Mouse (Mus musculus): ENCODE measurements at regions not wholly inside any gene's neighbourhood (a gene's known extent, or its start where the extent isn't known, plus 50 kb on each side); places are given as distances from the start of the nearest gene placed in this dataset.

GRCm38 (mm10) chr12:65673193-65673592 is 447.9 kb downstream of the Wdr20rt start:
- H3K27me3 ChIP-seq (ENCODE audit: control insufficient read depth, insufficient read depth, low read length) = no peaks in the 10 kb centered on the region
- no peak overlapping the region for H3K9ac ChIP-seq (replicated peaks; ENCODE audit: low read depth, low read length)
- WGBS = 72% methylated on average over 2 of the region's 2 CpGs
- H3K9me3 ChIP-seq (replicated peaks; ENCODE audit: control insufficient read depth, low read length) = no peaks in the 10 kb centered on the region
- H3K4me2 ChIP-seq (ENCODE audit: low read depth, low read length) = no peak overlapping the region
- TF ChIP-seq EP300 (IDR thresholded peaks at IDR 0.05; ENCODE audit: low read depth) = no peak
- no peak for TF ChIP-seq CTCF (IDR thresholded peaks at IDR 0.05; ENCODE audit: low read depth)
- DNase-seq (ENCODE audit: low spot score) (no peak), ATAC-seq (ENCODE audit: insufficient read depth, low read depth) (no peak)
- no peaks in the 10 kb centered on the region for H3K36me3 ChIP-seq (replicated peaks; ENCODE audit: control insufficient read depth, insufficient read depth, low read length)
- H3K4me1 ChIP-seq (ENCODE audit: control insufficient read depth, insufficient read depth) = no peaks in the 10 kb centered on the region
- no peak overlapping the region for H3K27ac ChIP-seq (ENCODE audit: low read depth)
- H3K4me3 ChIP-seq (ENCODE audit: low read depth, low read length) = no peak overlapping the region

- Histone ChIP-seq H3K36me3 (replicated peaks; ENCODE audit: control insufficient read depth, insufficient read depth, low read length) (no peaks in the 10 kb centered on the region), H3K9me3 (replicated peaks; ENCODE audit: control insufficient read depth, low read length) (no peaks in the 10 kb centered on the region), H3K4me1 (ENCODE audit: control insufficient read depth, insufficient read depth) (no peaks in the 10 kb centered on the region), H3K9ac (replicated peaks; ENCODE audit: low read depth, low read length) (no peak overlapping the region), H3K4me2 (ENCODE audit: low read depth, low read length) (no peak overlapping the region), H3K27me3 (ENCODE audit: control insufficient read depth, insufficient read depth, low read length) (no peaks in the 10 kb centered on the region), H3K4me3 (ENCODE audit: low read depth, low read length) (no peak overlapping the region), H3K27ac (ENCODE audit: low read depth) (no peak overlapping the region)
- DNase-seq (ENCODE audit: low spot score) = no peak
- TF ChIP-seq EP300 (IDR thresholded peaks at IDR 0.05; ENCODE audit: low read depth) = no peak
- no peak for TF ChIP-seq CTCF (IDR thresholded peaks at IDR 0.05; ENCODE audit: low read depth)
- 70% methylated on average over 1 of the region's 1 CpGs for WGBS
- ATAC-seq (ENCODE audit: insufficient read depth, low read depth) = no peak
Measured at GRCm38 (mm10) chr12:65674916-65675660, 449.8 kb downstream of the Wdr20rt start.

DNA sequence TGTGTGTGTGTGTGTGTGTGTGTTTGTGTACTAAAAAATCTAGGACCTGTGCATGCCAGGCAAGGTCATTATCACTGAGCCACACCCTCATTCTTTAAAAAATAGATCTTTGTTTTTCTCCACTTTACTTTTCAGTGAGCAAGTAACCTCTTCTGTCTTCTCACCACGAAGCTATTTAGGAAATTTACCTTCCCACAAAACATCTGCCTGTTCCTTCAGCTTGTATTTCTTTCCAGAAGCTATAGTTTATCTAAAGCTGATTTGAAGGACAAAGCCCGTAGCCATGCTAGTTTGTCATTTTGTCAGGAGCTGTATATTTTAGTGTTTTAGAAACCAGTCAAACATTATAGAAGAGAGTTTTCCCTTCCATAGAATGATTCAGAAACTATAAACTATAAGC is 455.0 kb downstream of the Wdr20rt start:
- Histone ChIP-seq H3K9ac (replicated peaks; ENCODE audit: low read depth, low read length) (no peak overlapping the region), H3K27ac (ENCODE audit: low read depth) (no peak overlapping the region), H3K4me3 (ENCODE audit: low read depth, low read length) (no peak overlapping the region), H3K4me1 (ENCODE audit: control insufficient read depth, insufficient read depth) (no peaks in the 10 kb centered on the region), H3K4me2 (ENCODE audit: low read depth, low read length) (no peak overlapping the region), H3K36me3 (replicated peaks; ENCODE audit: control insufficient read depth, insufficient read depth, low read length) (no peaks in the 10 kb centered on the region), H3K9me3 (replicated peaks; ENCODE audit: control insufficient read depth, low read length) (no peaks in the 10 kb centered on the region), H3K27me3 (ENCODE audit: control insufficient read depth, insufficient read depth, low read length) (no peaks in the 10 kb centered on the region)
- TF ChIP-seq CTCF (IDR thresholded peaks at IDR 0.05; ENCODE audit: low read depth) = no peak
- TF ChIP-seq EP300 (IDR thresholded peaks at IDR 0.05; ENCODE audit: low read depth) = no peak
- 69% methylated on average over 2 of the region's 2 CpGs for WGBS
- DNase-seq (ENCODE audit: low spot score) (no peak), ATAC-seq (ENCODE audit: insufficient read depth, low read depth) (no peak)

GRCm38 (mm10) chr12:65681826-65682225 is 456.5 kb downstream of the Wdr20rt start:
- WGBS = 71% methylated on average over 6 of the region's 6 CpGs

GRCm38 (mm10) chr12:65704985-65705384 is 479.7 kb downstream of the Wdr20rt start:
- no peak overlapping the region for H3K9ac ChIP-seq (replicated peaks; ENCODE audit: low read depth, low read length)
- no peak overlapping the region for H3K4me2 ChIP-seq (ENCODE audit: low read depth, low read length)
- H3K27ac ChIP-seq (ENCODE audit: low read depth) = no peak overlapping the region
- no peaks in the 10 kb centered on the region for H3K27me3 ChIP-seq (ENCODE audit: control insufficient read depth, insufficient read depth, low read length)
- no peaks in the 10 kb centered on the region for H3K4me1 ChIP-seq (ENCODE audit: control insufficient read depth, insufficient read depth)
- H3K9me3 ChIP-seq (replicated peaks; ENCODE audit: control insufficient read depth, low read length) = no peaks in the 10 kb centered on the region
- TF ChIP-seq EP300 (IDR thresholded peaks at IDR 0.05; ENCODE audit: low read depth) (no peak), CTCF (IDR thresholded peaks at IDR 0.05; ENCODE audit: low read depth) (no peak)
- 26% methylated on average over 1 of the region's 1 CpGs for WGBS
- no peak overlapping the region for H3K4me3 ChIP-seq (ENCODE audit: low read depth, low read length)
- ATAC-seq (ENCODE audit: insufficient read depth, low read depth) (no peak), DNase-seq (ENCODE audit: low spot score) (no peak)
- H3K36me3 ChIP-seq (replicated peaks; ENCODE audit: control insufficient read depth, insufficient read depth, low read length) = no peaks in the 10 kb centered on the region

More at GRCm38 (mm10) chr12:65681826-65682225, 456.5 kb downstream of the Wdr20rt start:
- Histone ChIP-seq H3K4me2 (ENCODE audit: low read depth, low read length) (no peak overlapping the region), H3K27ac (ENCODE audit: low read depth) (no peak overlapping the region), H3K4me1 (ENCODE audit: control insufficient read depth, insufficient read depth) (no peaks in the 10 kb centered on the region), H3K9me3 (replicated peaks; ENCODE audit: control insufficient read depth, low read length) (no peaks in the 10 kb centered on the region), H3K4me3 (ENCODE audit: low read depth, low read length) (no peak overlapping the region), H3K9ac (replicated peaks; ENCODE audit: low read depth, low read length) (no peak overlapping the region), H3K27me3 (ENCODE audit: control insufficient read depth, insufficient read depth, low read length) (no peaks in the 10 kb centered on the region), H3K36me3 (replicated peaks; ENCODE audit: control insufficient read depth, insufficient read depth, low read length) (no peaks in the 10 kb centered on the region)
- DNase-seq (ENCODE audit: low spot score) = no peak
- no peak for ATAC-seq (ENCODE audit: insufficient read depth, low read depth)
- TF ChIP-seq EP300 (IDR thresholded peaks at IDR 0.05; ENCODE audit: low read depth) (no peak), CTCF (IDR thresholded peaks at IDR 0.05; ENCODE audit: low read depth) (no peak)

DNA sequence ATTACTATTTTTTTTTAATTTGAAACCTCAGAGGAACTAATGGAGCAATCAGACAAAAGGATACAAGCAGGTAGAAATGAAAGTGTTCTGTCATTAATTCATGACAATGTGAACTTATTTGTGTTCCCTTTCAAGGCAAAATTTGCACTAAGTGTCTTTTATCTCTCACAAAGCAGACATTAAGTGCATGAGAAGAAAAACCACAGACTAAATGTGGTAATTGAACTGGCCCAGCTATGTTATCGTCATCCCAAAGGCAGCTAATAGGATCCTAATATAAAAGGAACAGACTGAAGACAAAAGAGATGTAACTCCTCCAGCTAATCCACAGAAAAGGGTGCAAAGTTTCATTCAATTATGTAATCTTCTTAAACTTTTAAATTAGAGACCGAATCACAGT is 487.0 kb downstream of the Wdr20rt start:
- no peaks in the 10 kb centered on the region for H3K4me1 ChIP-seq (ENCODE audit: control insufficient read depth, insufficient read depth)
- no peaks in the 10 kb centered on the region for H3K27me3 ChIP-seq (ENCODE audit: control insufficient read depth, insufficient read depth, low read length)
- H3K27ac ChIP-seq (ENCODE audit: low read depth) = no peak overlapping the region
- 59% methylated on average over 2 of the region's 2 CpGs for WGBS
- no peak for ATAC-seq (ENCODE audit: insufficient read depth, low read depth)
- H3K9ac ChIP-seq (replicated peaks; ENCODE audit: low read depth, low read length) = no peak overlapping the region
- TF ChIP-seq CTCF (IDR thresholded peaks at IDR 0.05; ENCODE audit: low read depth) (no peak), EP300 (IDR thresholded peaks at IDR 0.05; ENCODE audit: low read depth) (no peak)
- H3K4me2 ChIP-seq (ENCODE audit: low read depth, low read length) = no peak overlapping the region
- H3K36me3 ChIP-seq (replicated peaks; ENCODE audit: control insufficient read depth, insufficient read depth, low read length) = no peaks in the 10 kb centered on the region
- no peaks in the 10 kb centered on the region for H3K9me3 ChIP-seq (replicated peaks; ENCODE audit: control insufficient read depth, low read length)
- H3K4me3 ChIP-seq (ENCODE audit: low read depth, low read length) = no peak overlapping the region
- DNase-seq (ENCODE audit: low spot score) = no peak

Data from heart, postnatal 0 days (tissue).